Mouse (Mus musculus) embryo, embryonic 11 days (tissue): ENCODE measurements around the gene Paxbp1.
"Not testable (repeated sequence)": the region's sequence is repeated elsewhere in the genome, so short reads cannot be mapped to it uniquely, and the experiment has no call there.

ENCODE experiments used
- DNase-seq: peaks from one replicate; pipeline ENCODE4 v3.0.0-alpha.2; 2015

Paxbp1 gene

GRCm38 (mm10) chr16:91044270-91045182, at the start of gene Paxbp1:
Gene Paxbp1, minus strand, starts transcription at chr16:91044543.
- peak; percentile 99 for DNase-seq

- DNase-seq = no peak
Observed at GRCm38 (mm10) chr16:91086642-91087306, 42.4 kb upstream of the Paxbp1 start.

- no peak for DNase-seq
Observed at GRCm38 (mm10) chr16:91085239-91085825, 41.0 kb upstream of the Paxbp1 start.

- DNase-seq = no peak
Observed at GRCm38 (mm10) chr16:91084307-91085238, 40.2 kb upstream of the Paxbp1 start.

- DNase-seq = no peak
Observed at GRCm38 (mm10) chr16:91083002-91083646, 38.8 kb upstream of the Paxbp1 start.

GRCm38 (mm10) chr16:91081508-91081907, 37.2 kb upstream of the Paxbp1 start:
- peak; percentile 86 for DNase-seq

- no peak for DNase-seq
Observed at GRCm38 (mm10) chr16:91076180-91076579, 31.8 kb upstream of the Paxbp1 start.

GRCm38 (mm10) chr16:91075423-91075822, 31.1 kb upstream of the Paxbp1 start:
- not testable (repeated sequence) for DNase-seq

- peak; percentile 92 for DNase-seq
Observed at GRCm38 (mm10) chr16:91073163-91073892, 29.0 kb upstream of the Paxbp1 start.

- DNase-seq = no peak
Observed at GRCm38 (mm10) chr16:91072256-91072655, 27.9 kb upstream of the Paxbp1 start.

- DNase-seq = peak; percentile 56
Observed at GRCm38 (mm10) chr16:91068969-91069368, 24.6 kb upstream of the Paxbp1 start.

GRCm38 (mm10) chr16:91067122-91067521, 22.8 kb upstream of the Paxbp1 start:
- DNase-seq = no peak

- DNase-seq = no peak
Observed at GRCm38 (mm10) chr16:91064583-91065365, 20.4 kb upstream of the Paxbp1 start.

GRCm38 (mm10) chr16:91063786-91064185, 19.4 kb upstream of the Paxbp1 start:
- DNase-seq = no peak

- DNase-seq = no peak
Observed at GRCm38 (mm10) chr16:91061531-91062318, 17.4 kb upstream of the Paxbp1 start.

GRCm38 (mm10) chr16:91057741-91058140, 13.4 kb upstream of the Paxbp1 start:
- DNase-seq = no peak

GRCm38 (mm10) chr16:91057261-91057660, 12.9 kb upstream of the Paxbp1 start:
- DNase-seq = no peak

- DNase-seq = no peak
Observed at GRCm38 (mm10) chr16:91056043-91056821, 11.9 kb upstream of the Paxbp1 start.

- DNase-seq = no peak
Observed at GRCm38 (mm10) chr16:91055150-91055549, 10.8 kb upstream of the Paxbp1 start.
